Mouse (Mus musculus): ENCODE data around the gene Mrc2. TPM values are rescaled to one million over a fixed set of nuclear protein-coding genes. Genes with fewer than 3 reads are reported as not detected.

The Mrc2 gene
- polyA plus RNA-seq, 1 experiment from 2014 or later, result 9.5 TPM

DNA sequence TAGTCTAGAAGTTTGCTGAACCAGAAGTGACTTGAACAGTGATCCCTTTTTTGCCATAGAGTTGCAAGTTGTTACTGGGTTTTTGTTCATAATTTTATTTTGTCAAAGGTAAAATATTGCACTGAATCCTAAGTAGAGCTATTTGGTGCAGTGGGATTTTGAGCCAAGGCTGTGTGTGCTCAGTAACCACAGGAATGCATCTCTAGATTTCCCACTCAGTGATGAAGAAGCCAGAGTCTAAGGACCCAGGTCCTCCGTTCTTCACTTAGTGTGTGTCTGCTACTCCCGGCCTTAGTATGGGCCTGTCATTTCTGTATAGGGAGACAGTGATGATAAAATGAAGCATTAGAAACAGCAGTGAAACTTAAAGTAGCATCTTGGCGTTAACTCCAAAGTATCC lies 27.5 kb upstream of the Mrc2 start:
- H3K27me3 ChIP-seq (ENCODE audit: control insufficient read depth, insufficient read depth, low read length), result no peaks in the 10 kb centered on the region
- ATAC-seq (replicated peaks; ENCODE audit: insufficient number of reproducible peaks, low FRiP score, low TSS enrichment, low read depth), result no peak
- no peak overlapping the region for H3K4me2 ChIP-seq (ENCODE audit: low read depth, low read length)
- H3K27ac ChIP-seq (replicated peaks; ENCODE audit: low read depth, low read length), result no peak overlapping the region
- no peak overlapping the region for H3K4me3 ChIP-seq (ENCODE audit: low read depth, low read length)
- no peak for DNase-seq (ENCODE audit: low spot score)
- WGBS, result 88% methylated on average over 3 of the region's 3 CpGs
- no peaks in the 10 kb centered on the region for H3K9me3 ChIP-seq (replicated peaks; ENCODE audit: control insufficient read depth, low read length)
- H3K9ac ChIP-seq (replicated peaks; ENCODE audit: low read length), result no peak overlapping the region
- H3K36me3 ChIP-seq (replicated peaks; ENCODE audit: control insufficient read depth, insufficient read depth, low read depth, low read length), result peaks cover 2% of the 10 kb centered on the region; the same call in 1 of the 2 replicates
- H3K4me1 ChIP-seq (ENCODE audit: control insufficient read depth, insufficient read depth, low read length), result no peaks in the 10 kb centered on the region

DNA sequence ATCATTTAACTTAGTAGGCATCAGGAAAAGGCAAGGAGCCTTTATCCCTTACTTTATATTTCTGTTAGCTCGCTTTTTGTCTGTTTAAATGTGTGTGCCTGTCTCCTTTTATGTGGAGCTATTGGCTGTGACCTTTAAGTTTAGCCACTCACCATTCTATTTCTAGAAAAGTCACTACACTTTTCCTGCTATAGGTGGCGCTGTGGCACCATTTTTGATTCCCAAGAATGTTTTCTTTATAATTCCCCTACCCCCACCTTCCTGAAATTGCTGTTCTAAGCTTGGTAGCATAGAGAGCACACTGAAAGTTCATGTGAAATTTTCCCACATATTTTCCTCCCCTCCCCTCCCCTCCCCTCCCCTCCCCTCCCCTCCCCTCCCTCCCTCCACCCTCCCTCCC lies 22.3 kb upstream of the Mrc2 start:
- ATAC-seq (replicated peaks; ENCODE audit: insufficient number of reproducible peaks, low FRiP score, low TSS enrichment, low read depth) (0 out of 2 replicates have a peak, but pooled peaks have one; percentile 39), DNase-seq (ENCODE audit: low spot score) (peak; percentile 88)
- Histone ChIP-seq H3K9ac (replicated peaks; ENCODE audit: low read length) (no peak overlapping the region), H3K36me3 (replicated peaks; ENCODE audit: control insufficient read depth, insufficient read depth, low read depth, low read length) (peaks cover 2% of the 10 kb centered on the region), H3K27ac (replicated peaks; ENCODE audit: low read depth, low read length) (no peak overlapping the region), H3K9me3 (replicated peaks; ENCODE audit: control insufficient read depth, low read length) (no peaks in the 10 kb centered on the region), H3K4me2 (ENCODE audit: low read depth, low read length) (no peak overlapping the region), H3K4me1 (ENCODE audit: control insufficient read depth, insufficient read depth, low read length) (no peaks in the 10 kb centered on the region), H3K4me3 (ENCODE audit: low read depth, low read length) (no peak overlapping the region), H3K27me3 (ENCODE audit: control insufficient read depth, insufficient read depth, low read length) (no peaks in the 10 kb centered on the region)
- WGBS, result 14% methylated on average over 2 of the region's 2 CpGs

DNA sequence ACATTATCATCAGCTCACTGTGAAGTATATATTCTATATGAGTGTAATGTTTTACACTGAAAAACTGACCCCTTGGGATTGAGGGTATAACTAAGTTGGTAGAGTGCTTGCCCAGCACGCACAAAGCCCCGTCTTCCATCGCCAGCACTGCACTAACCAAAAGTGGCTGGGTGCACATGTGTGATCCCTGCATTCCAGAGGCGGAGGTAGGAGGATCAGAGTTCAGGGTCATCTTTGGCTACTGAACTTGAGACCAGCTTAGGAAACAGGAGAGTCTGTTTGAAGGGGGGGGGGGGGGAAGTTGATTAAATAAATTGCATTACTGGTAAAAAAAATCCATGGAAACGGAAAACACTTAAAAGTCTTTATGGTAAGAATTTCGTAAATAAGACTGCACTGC lies 12.0 kb upstream of the Mrc2 start:
- no peak overlapping the region for H3K4me3 ChIP-seq (ENCODE audit: low read depth, low read length)
- H3K4me2 ChIP-seq (ENCODE audit: low read depth, low read length), result no peak overlapping the region
- peaks cover 9% of the 10 kb centered on the region for H3K4me1 ChIP-seq (ENCODE audit: control insufficient read depth, insufficient read depth, low read length)
- H3K9me3 ChIP-seq (replicated peaks; ENCODE audit: control insufficient read depth, low read length), result no peaks in the 10 kb centered on the region
- H3K9ac ChIP-seq (replicated peaks; ENCODE audit: low read length), result no peak overlapping the region
- no peak overlapping the region for H3K27ac ChIP-seq (replicated peaks; ENCODE audit: low read depth, low read length)
- 51% methylated on average over 6 of the region's 6 CpGs for WGBS
- no peaks in the 10 kb centered on the region for H3K27me3 ChIP-seq (ENCODE audit: control insufficient read depth, insufficient read depth, low read length)
- DNase-seq (ENCODE audit: low spot score) (no peak), ATAC-seq (replicated peaks; ENCODE audit: insufficient number of reproducible peaks, low FRiP score, low TSS enrichment, low read depth) (no peak)
- peaks cover 7% of the 10 kb centered on the region for H3K36me3 ChIP-seq (replicated peaks; ENCODE audit: control insufficient read depth, insufficient read depth, low read depth, low read length)

DNA sequence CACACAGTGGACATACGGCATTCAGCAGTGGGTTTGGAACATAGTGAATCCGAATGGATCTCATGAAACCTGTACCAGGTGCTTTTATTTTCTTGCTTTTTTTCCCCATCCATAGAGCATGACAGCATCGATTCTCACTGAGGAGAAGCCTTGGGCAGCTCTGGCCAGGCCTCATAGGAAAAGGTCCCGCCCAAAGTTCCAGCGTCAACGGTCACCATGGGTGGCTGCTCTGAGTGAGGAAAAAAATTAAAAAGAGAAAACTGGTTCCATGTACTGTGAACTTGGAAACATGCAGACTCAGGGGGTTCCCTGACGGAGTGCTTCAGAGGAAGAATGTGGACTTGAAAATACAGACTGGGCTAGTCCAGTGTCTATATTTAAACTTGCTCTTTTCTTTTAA lies 11.2 kb upstream of the Mrc2 start:
- WGBS, result 79% methylated on average over 7 of the region's 7 CpGs
- Histone ChIP-seq H3K4me2 (ENCODE audit: low read depth, low read length) (no peak overlapping the region), H3K9me3 (replicated peaks; ENCODE audit: control insufficient read depth, low read length) (no peaks in the 10 kb centered on the region), H3K4me3 (ENCODE audit: low read depth, low read length) (no peak overlapping the region), H3K27me3 (ENCODE audit: control insufficient read depth, insufficient read depth, low read length) (no peaks in the 10 kb centered on the region), H3K4me1 (ENCODE audit: control insufficient read depth, insufficient read depth, low read length) (peaks cover 9% of the 10 kb centered on the region), H3K9ac (replicated peaks; ENCODE audit: low read length) (no peak overlapping the region), H3K27ac (replicated peaks; ENCODE audit: low read depth, low read length) (no peak overlapping the region), H3K36me3 (replicated peaks; ENCODE audit: control insufficient read depth, insufficient read depth, low read depth, low read length) (peaks cover 3% of the 10 kb centered on the region)
- ATAC-seq (replicated peaks; ENCODE audit: insufficient number of reproducible peaks, low FRiP score, low TSS enrichment, low read depth), result no peak
- DNase-seq (ENCODE audit: low spot score), result no peak

DNA sequence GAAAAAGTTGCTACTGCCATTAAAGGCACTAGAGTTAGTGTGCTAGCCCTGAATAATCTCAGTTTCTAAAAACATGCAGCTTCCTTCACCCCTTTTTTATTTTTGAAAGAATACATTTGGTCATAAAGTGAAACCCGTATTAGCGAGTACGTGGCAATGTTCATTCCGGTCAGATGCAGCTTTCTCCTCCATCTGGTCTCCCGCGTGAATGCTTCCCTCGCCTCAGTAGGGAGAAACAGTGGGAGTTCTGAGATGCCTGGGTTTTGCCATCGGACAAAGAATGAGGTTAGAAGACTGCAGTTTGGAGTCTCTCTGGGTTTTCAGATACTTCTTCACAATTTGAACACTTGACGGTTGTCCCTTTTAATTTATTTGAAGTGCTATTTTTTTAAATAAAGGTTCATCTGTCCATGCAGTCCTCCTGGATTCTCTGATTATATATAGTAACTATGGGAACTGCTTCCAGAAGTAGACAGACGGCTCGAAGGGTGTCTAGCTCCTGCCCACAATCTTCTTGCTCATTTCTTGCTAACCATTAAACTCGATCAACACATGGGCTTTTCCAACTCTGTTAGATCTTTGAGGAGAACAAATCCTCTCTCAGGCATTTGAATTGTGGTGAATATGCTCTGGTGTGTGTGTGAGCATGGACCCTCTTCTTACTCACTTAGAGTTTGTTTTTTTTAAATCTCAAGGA lies 10.5 kb upstream of the Mrc2 start:
- H3K4me1 ChIP-seq (ENCODE audit: control insufficient read depth, insufficient read depth, low read length), result peaks cover 9% of the 10 kb centered on the region
- peaks cover 3% of the 10 kb centered on the region; the same call in 1 of the 2 replicates for H3K36me3 ChIP-seq (replicated peaks; ENCODE audit: control insufficient read depth, insufficient read depth, low read depth, low read length)
- no peak overlapping the region for H3K9ac ChIP-seq (replicated peaks; ENCODE audit: low read length)
- H3K9me3 ChIP-seq (replicated peaks; ENCODE audit: control insufficient read depth, low read length), result no peaks in the 10 kb centered on the region
- DNase-seq (ENCODE audit: low spot score) (no peak), ATAC-seq (replicated peaks; ENCODE audit: insufficient number of reproducible peaks, low FRiP score, low TSS enrichment, low read depth) (no peak)
- WGBS, result 57% methylated on average over 12 of the region's 12 CpGs
- no peak overlapping the region for H3K4me2 ChIP-seq (ENCODE audit: low read depth, low read length)
- H3K27me3 ChIP-seq (ENCODE audit: control insufficient read depth, insufficient read depth, low read length), result no peaks in the 10 kb centered on the region
- H3K4me3 ChIP-seq (ENCODE audit: low read depth, low read length), result no peak overlapping the region
- H3K27ac ChIP-seq (replicated peaks; ENCODE audit: low read depth, low read length), result 0 out of 2 replicates have a peak overlapping the region, but pooled peaks have one; percentile 6

DNA sequence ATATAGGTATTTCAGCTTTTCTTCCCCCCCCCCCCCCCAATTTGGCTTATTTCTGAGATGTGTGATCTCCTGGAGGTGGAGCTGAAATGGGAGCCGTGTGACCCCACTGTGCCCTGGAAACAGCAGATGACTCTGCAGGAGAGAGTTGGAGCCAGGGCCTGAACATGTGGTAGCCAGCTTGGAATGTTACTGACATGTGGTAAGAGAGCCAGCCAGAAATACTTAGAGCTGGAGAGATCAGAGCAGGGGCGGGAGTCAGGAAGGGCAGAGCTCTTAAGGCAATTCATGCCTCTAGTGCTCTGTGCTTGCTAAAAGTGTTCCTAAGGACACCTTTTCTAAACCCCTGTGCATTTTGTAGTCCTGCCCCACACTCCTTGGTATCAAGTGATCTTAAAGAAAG lies 10.0 kb upstream of the Mrc2 start:
- Histone ChIP-seq H3K27me3 (ENCODE audit: control insufficient read depth, insufficient read depth, low read length) (no peaks in the 10 kb centered on the region), H3K36me3 (replicated peaks; ENCODE audit: control insufficient read depth, insufficient read depth, low read depth, low read length) (peaks cover 3% of the 10 kb centered on the region; the same call in 1 of the 2 replicates)

DNA sequence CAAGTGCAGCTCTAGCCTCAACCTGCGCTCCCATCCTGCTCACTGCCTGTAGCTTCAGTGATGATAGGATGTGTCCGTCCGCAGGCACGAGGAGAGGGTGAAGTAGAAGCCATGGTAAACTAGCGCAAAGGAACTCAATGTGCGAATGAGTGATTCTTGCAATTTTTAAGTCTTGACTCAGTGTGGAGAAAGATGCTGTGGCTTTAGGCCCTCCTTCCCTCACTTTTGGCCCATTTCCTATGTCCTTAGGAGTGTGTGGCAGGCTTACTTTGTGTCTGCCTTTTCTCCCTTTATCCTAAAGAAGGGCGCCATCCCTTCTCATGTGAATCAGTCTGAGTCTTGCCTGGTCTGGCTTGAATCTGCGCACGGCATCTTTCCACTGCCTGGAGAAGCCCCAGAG lies 9.4 kb upstream of the Mrc2 start:
- Histone ChIP-seq H3K27ac (replicated peaks; ENCODE audit: low read depth, low read length) (0 out of 2 replicates have a peak overlapping the region, but pooled peaks have one; percentile 44), H3K36me3 (replicated peaks; ENCODE audit: control insufficient read depth, insufficient read depth, low read depth, low read length) (0 out of 2 replicates have a peak, but pooled peaks cover 3% of the 10 kb centered on the region), H3K4me1 (ENCODE audit: control insufficient read depth, insufficient read depth, low read length) (peaks cover 9% of the 10 kb centered on the region)

More for the DNA sequence above, 10.0 kb upstream of the Mrc2 start:
- 21% methylated on average over 2 of the region's 2 CpGs for WGBS
- Histone ChIP-seq H3K9ac (replicated peaks; ENCODE audit: low read length) (no peak overlapping the region), H3K4me3 (ENCODE audit: low read depth, low read length) (no peak overlapping the region), H3K27ac (replicated peaks; ENCODE audit: low read depth, low read length) (no peak overlapping the region), H3K4me1 (ENCODE audit: control insufficient read depth, insufficient read depth, low read length) (peaks cover 9% of the 10 kb centered on the region), H3K4me2 (ENCODE audit: low read depth, low read length) (no peak overlapping the region), H3K9me3 (replicated peaks; ENCODE audit: control insufficient read depth, low read length) (no peaks in the 10 kb centered on the region)
- DNase-seq (ENCODE audit: low spot score) (peak; percentile 85), ATAC-seq (replicated peaks; ENCODE audit: insufficient number of reproducible peaks, low FRiP score, low TSS enrichment, low read depth) (peak; percentile 46; the same call in 1 of the 2 replicates)

DNA sequence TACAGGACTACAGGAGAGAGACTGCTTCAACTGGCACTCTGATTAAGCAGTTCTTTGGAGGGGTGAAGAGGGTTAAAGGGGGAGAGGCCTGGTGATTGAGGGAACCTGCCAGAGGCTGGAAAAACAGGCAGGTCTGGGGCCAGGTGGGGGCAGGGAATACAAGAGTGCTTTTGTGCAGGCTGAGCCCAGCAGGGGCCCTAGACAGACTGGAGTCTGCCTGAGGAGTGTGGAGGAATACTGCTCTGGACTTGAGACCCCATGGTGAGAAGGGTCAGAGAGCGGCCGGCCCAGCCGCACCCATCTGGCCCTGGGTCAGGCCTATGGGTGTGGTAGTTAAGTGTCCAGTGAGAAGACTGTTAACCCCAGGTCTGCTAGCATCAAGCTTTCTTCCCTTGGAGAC lies 6.7 kb upstream of the Mrc2 start:
- H3K4me2 ChIP-seq (ENCODE audit: low read depth, low read length), result no peak overlapping the region
- H3K9me3 ChIP-seq (replicated peaks; ENCODE audit: control insufficient read depth, low read length), result no peaks in the 10 kb centered on the region
- ATAC-seq (replicated peaks; ENCODE audit: insufficient number of reproducible peaks, low FRiP score, low TSS enrichment, low read depth) (peak; percentile 60; the same call in 1 of the 2 replicates), DNase-seq (ENCODE audit: low spot score) (no peak)
- 0 out of 2 replicates have a peak, but pooled peaks cover 3% of the 10 kb centered on the region for H3K36me3 ChIP-seq (replicated peaks; ENCODE audit: control insufficient read depth, insufficient read depth, low read depth, low read length)
- H3K27ac ChIP-seq (replicated peaks; ENCODE audit: low read depth, low read length), result peak overlapping the region; percentile 9; the same call in 1 of the 2 replicates
- H3K27me3 ChIP-seq (ENCODE audit: control insufficient read depth, insufficient read depth, low read length), result no peaks in the 10 kb centered on the region
- H3K4me3 ChIP-seq (ENCODE audit: low read depth, low read length), result no peak overlapping the region
- peaks cover 9% of the 10 kb centered on the region for H3K4me1 ChIP-seq (ENCODE audit: control insufficient read depth, insufficient read depth, low read length)
- no peak overlapping the region for H3K9ac ChIP-seq (replicated peaks; ENCODE audit: low read length)
- 22% methylated on average over 3 of the region's 3 CpGs for WGBS

More for the DNA sequence above, 9.4 kb upstream of the Mrc2 start:
- no peak overlapping the region for H3K9ac ChIP-seq (replicated peaks; ENCODE audit: low read length)
- H3K9me3 ChIP-seq (replicated peaks; ENCODE audit: control insufficient read depth, low read length), result no peaks in the 10 kb centered on the region
- no peak overlapping the region for H3K4me2 ChIP-seq (ENCODE audit: low read depth, low read length)
- no peak overlapping the region for H3K4me3 ChIP-seq (ENCODE audit: low read depth, low read length)
- DNase-seq (ENCODE audit: low spot score), result no peak
- 83% methylated on average over 9 of the region's 9 CpGs for WGBS
- no peaks in the 10 kb centered on the region for H3K27me3 ChIP-seq (ENCODE audit: control insufficient read depth, insufficient read depth, low read length)
- no peak for ATAC-seq (replicated peaks; ENCODE audit: insufficient number of reproducible peaks, low FRiP score, low TSS enrichment, low read depth)

Measured in embryonic facial prominence, embryonic 11.5 days (tissue).